Mouse (Mus musculus): ENCODE results near the gene Hnrnpu. TPM values are rescaled to one million over a fixed set of nuclear protein-coding genes. Genes with fewer than 3 reads are reported as not detected.

Hnrnpu gene
- polyA plus RNA-seq (2012) = 665 and 859 TPM in 2 replicates

DNA sequence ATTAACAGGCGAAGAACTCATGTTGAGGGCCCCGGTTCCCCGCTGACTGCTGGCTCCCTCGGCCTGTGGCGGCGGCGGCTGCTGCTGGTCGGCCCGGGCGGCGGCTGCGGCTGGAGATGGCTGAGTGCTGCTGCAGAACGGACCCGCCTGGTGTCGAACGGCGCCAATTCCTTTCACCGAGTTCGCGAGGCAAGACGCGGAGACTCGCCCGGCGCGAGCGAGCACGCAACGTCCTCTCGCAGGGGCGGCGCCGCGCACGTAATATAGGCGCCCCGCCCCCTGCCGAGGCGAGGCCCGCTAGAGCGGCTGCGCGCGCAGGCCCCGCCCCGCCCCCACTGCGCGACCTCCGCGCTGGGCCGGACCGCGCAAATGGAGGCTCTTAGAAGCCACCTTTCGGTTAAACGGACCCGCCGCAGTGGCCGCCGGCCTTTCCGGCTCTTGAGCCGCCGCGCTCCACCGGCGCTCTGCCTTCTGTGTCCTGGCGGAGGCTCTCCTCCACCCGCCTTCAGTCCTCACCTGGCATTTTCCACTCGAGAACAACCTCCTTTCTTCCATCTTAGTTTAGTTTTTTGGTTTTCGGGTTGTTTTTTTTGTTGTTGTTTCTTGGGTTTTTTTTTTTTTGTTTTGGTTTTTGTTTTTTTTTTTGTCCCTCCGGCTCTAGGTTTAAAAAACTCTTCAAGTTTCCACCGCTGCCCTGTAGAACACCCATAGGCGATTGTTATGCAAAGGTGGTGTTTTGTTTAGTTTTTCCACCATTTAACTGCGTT, at the start of gene Hnrnpu:
Gene Hnrnpu (minus strand): TSS at position 247 of the 767 bp plus-strand sequence.
- no peak for TF ChIP-seq GATA1 (IDR thresholded peaks at IDR 0.05; ENCODE audit: low read length)

- TF ChIP-seq GATA1 (IDR thresholded peaks at IDR 0.05; ENCODE audit: low read length) = no peak
Measured at GRCm38 (mm10) chr1:178382165-178382564, 44.6 kb upstream of the Hnrnpu start.

DNA sequence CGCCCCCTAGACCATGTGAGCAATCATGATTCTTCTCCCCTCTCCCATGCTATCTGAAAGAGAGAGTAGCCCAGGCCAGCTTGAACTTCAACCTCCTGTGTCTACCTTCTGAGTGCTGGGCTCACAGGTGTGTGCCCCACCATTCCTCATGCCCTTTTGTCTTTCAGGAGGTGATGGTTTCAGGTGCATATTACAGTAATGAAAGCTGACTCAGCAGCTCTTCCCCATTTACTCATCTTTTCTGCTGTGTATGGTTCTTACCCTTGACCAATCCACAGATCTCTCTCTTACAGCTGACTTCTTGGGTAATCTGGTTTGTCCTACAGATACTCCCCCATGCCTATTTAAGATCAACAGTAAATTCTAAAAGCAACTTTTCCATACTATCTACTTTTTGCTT, 41.6 kb upstream of the Hnrnpu start:
- TF ChIP-seq GATA1 (IDR thresholded peaks at IDR 0.05; ENCODE audit: low read length) = no peak

DNA sequence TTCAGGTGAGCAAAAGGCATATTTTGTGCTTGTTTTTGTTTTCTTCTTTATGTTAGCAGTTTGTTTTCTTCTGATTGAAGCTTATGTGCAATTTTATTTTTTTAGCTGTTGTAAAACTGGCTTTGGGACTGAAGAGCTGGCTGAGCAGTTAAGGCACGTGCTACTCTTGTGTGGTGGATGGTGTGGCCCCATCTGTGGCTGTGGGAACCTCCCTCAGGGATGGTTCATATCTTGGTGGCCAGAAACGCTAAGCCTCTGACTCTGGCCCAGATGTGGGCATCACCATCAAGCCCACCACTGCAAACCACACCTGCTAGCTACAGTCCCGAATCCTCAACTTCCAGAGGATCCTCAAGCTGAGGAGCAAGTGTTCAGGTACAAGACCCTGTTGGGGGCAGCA, 40.5 kb upstream of the Hnrnpu start:
- no peak for TF ChIP-seq GATA1 (IDR thresholded peaks at IDR 0.05; ENCODE audit: low read length)

GRCm38 (mm10) chr1:178376907-178377306, 39.3 kb upstream of the Hnrnpu start:
- no peak for TF ChIP-seq GATA1 (IDR thresholded peaks at IDR 0.05; ENCODE audit: low read length)

DNA sequence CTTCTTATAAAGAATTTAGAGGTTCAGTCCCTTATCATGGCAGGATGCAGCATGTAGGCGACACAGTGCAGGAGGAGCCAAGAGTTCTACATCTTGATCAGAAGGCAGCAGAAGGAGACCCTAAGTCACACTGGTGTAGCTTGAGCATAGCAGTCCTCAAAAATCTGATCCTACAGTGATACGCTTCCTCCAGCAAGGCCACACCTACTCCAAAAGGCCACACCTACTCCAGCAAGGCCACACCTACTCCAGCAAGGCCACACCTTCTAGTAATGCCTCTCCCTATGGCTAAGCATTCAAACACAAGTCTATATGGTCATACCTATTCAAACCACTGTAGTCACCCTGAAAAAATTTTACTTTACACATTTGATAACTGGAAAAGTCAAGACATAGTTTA, 38.5 kb upstream of the Hnrnpu start:
- no peak for TF ChIP-seq GATA1 (IDR thresholded peaks at IDR 0.05; ENCODE audit: low read length)

GRCm38 (mm10) chr1:178375381-178375780, 37.8 kb upstream of the Hnrnpu start:
- TF ChIP-seq GATA1 (IDR thresholded peaks at IDR 0.05; ENCODE audit: low read length) = no peak

GRCm38 (mm10) chr1:178372681-178373080, 35.1 kb upstream of the Hnrnpu start:
- TF ChIP-seq GATA1 (IDR thresholded peaks at IDR 0.05; ENCODE audit: low read length) = no peak

GRCm38 (mm10) chr1:178369272-178369651, 31.7 kb upstream of the Hnrnpu start:
- no peak for TF ChIP-seq GATA1 (IDR thresholded peaks at IDR 0.05; ENCODE audit: low read length)

DNA sequence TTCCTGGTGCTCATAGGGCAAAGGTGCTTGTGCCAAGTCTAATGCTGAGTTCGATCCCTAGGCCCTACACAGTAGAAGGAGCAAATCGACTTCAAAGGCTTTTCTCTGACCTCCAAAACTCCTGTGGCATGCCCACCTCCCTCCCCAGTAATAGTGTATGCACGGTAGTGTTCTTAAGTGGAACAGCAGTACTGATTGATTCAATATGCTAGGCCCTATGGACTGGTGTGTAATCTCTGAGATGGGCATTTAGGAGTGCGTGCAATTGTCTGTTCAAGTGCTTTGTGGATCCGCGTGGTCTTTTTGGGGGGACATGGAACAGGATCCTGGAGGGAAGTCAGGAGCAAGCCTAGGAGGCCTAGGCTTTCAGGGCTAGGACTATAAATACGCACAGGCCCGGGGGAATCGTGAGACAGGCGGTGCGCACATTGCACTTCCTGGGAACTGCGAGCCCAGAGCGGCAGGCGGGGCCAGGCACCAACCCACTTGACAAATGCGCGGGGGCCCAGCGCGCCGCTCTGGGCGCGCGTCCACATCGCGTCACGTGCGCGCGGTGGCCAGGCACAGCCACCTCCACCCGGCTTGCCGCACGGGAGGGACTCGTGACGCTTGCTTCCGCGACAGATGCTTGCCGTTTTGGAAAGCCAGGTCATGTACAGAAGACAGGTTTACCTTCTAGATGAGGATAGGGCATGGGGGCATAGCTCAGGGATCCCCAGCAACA, 31.1 kb upstream of the Hnrnpu start:
- no peak for TF ChIP-seq GATA1 (IDR thresholded peaks at IDR 0.05; ENCODE audit: low read length)

DNA sequence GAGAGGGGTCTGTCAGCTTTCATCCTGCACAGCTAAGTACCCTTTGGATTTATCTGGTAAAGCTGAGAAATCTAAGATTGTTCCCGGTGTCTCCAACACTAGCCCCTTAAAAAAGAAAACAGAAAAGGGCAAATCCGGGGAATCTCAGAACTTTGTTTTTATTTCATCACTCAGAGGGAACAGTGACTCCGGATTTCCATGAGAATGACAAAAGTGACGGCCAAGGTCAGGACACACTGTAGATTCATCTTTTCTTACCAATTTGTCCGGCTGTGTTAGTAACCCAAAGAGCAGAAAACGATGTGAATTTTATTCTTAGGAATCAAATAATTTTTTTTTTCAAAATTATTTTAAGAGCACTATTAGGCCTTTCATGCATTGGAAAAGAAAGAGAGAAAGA, 30.5 kb upstream of the Hnrnpu start:
- TF ChIP-seq GATA1 (IDR thresholded peaks at IDR 0.05; ENCODE audit: low read length) = no peak

DNA sequence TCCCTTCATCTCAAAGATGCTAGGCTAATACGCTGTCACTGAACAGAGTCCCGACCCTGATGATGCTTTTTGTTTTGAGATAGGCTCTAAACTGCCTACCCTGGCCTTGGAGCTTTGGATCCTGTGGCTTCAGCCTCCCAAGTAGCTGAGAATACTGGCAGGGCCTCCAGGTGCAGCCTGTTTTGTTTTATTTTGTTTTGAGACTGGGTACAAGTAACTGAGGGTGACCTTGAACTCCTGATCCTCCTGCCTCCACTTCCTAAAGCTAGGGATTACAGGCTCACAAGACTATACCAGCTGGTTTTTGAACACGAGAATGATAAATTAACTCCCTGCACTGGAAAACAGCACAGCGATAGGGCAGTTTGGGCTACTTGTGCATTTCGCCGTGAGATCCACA, 27.6 kb upstream of the Hnrnpu start:
- TF ChIP-seq GATA1 (IDR thresholded peaks at IDR 0.05; ENCODE audit: low read length) = no peak

DNA sequence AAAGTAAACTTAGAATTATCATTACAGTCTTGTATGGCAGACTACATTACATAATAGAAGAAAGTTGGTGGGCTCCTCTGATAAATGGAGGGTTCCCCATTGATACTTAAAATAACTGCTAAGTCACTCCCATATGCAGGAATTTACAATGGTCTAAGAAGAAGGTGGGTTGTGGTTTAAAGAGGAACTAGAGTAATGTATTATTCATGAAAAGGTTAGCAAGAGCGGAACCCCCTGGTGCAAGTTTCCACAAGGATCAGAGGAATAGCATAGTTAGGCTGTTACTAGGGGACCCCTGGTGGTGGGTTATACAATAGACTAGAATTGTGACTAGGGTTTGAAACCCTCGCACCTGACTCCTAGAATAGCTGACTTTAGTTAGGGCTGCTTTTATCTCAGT, 23.1 kb upstream of the Hnrnpu start:
- TF ChIP-seq GATA1 (IDR thresholded peaks at IDR 0.05; ENCODE audit: low read length) = no peak

- TF ChIP-seq GATA1 (IDR thresholded peaks at IDR 0.05; ENCODE audit: low read length) = no peak
Measured at GRCm38 (mm10) chr1:178360264-178360663, 22.7 kb upstream of the Hnrnpu start.

- no peak for TF ChIP-seq GATA1 (IDR thresholded peaks at IDR 0.05; ENCODE audit: low read length)
Measured at GRCm38 (mm10) chr1:178357776-178358710, 20.4 kb upstream of the Hnrnpu start.

DNA sequence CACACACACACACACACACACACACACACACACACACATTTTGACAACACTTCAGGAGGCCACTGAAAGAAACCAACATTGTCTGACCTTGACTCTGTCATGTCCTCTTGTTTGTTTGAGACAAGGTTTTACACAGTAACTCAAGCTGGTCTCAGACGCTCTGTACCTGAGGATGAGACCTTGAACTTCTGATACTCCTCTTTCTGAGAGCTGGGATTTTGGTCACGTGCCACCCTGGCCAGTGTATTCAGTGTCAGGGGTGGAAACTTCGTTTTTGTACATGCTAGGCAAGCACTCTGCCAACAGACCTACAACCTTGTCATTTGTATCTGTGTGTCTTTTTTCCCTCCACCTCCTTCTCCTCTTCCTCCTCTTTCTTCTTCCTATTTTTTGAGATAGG, 17.0 kb upstream of the Hnrnpu start:
- no peak for TF ChIP-seq GATA1 (IDR thresholded peaks at IDR 0.05; ENCODE audit: low read length)
